Mouse (Mus musculus) layer of hippocampus, adult 6 months (tissue): ENCODE measurements around the gene Sult6b2. TPM values are rescaled to one million over a fixed set of nuclear protein-coding genes. Genes with fewer than 3 reads are reported as not detected.

Experiments used
- long read RNA-seq, 2 experiments: library from polyadenylated mRNA; unstranded; transcript quantifications; one replicate each; pipeline ENCODE4 v2.0.0; 2019 to 2020
- polyA plus RNA-seq: library from polyadenylated mRNA; unstranded; fragments of <200 nt; fragmentation: Nextera tagmentation; gene quantifications from 2 replicates; pipeline ENCODE4 v1.2.3, GENCODE M21; 2021

Gene Sult6b2
- 0.13 and 0.28 TPM in 2 replicates for polyA plus RNA-seq
- long read RNA-seq, experiment 1, partial matches to known transcripts: 1 of 2 reads
- long read RNA-seq, experiment 1, other reads (novel, unspliced or antisense): 1 of 2 reads
- long read RNA-seq, experiment 2, partial matches to known transcripts: 0 of 1 reads
- long read RNA-seq, experiment 2, other reads (novel, unspliced or antisense): 1 of 1 reads

GRCm38 (mm10) chr6:142804402-142804801 lies at the start of gene Sult6b2:
Gene Sult6b2, minus strand, starts transcription at chr6:142804502.

DNA sequence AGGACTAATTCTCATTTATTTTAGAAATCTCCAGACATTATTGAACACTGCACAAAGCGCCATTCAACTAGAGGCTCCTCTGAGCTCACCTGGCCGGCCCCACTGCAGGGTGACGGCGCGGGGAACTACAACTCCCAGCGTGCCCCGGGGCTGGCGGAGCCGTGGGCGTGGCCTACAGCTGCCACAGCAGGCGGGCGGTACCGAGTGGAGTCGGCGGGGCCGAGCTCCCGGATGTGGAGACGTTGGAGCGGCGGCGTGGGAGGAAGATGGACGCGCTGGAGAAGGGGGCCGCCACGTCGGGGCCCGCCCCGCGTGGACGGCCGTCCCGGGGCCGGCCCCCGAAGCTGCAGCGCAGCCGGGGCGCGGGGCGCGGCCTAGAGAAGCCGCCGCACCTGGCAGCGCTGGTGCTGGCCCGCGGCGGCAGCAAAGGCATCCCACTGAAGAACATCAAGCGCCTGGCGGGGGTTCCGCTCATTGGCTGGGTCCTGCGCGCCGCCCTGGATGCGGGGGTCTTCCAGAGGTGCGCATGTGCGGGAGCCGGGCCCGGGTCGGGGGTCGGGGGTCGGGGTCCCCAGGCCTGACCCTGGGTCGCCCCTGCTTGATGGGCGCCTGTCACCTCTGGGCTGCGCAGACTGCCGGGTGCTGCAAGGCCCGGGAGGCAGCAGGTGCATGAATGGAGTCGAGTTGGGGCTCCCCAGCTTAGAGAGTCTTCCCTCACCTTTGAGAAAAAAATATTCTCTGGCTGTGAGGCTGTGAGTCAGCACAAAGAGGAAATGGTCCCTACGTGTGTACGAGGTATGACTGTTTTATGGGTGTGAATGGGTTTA lies 47.6 kb downstream of the Sult6b2 start, which contains the start of gene Cmas:
Gene Cmas, plus strand, starts transcription at position 180 of the 827 bp plus-strand sequence.

Other genes with a start within 250 kb of the Sult6b2 start
- 2.5 and 4.5 TPM in 2 replicates for gene Kcnj8, start 232.9 kb downstream of the Sult6b2 start, polyA plus RNA-seq
- gene Abcc9, start 102.2 kb downstream of the Sult6b2 start, polyA plus RNA-seq: 0.92 and 1.6 TPM in 2 replicates
- 32.6 and 38.1 TPM in 2 replicates for gene Cmas, start 47.8 kb downstream of the Sult6b2 start, polyA plus RNA-seq
- 2.5 and 3.1 TPM in 2 replicates for gene St8sia1, start 159.9 kb upstream of the Sult6b2 start, polyA plus RNA-seq